Mouse (Mus musculus) heart, postnatal 4 days (tissue): Measurements from ENCODE around the gene Gm10985. TPM values are rescaled to one million over a fixed set of nuclear protein-coding genes. Genes with fewer than 3 reads are reported as not detected.

Source experiments
- DNase-seq: peaks from one replicate; pipeline ENCODE4 v3.0.0; 2021
- total RNA-seq, 2 experiments: library from RNA; stranded (reverse); gene quantifications; 2 replicates each; pipeline ENCODE4 v1.2.3; 2021

The Gm10985 gene
- not detected for total RNA-seq

- DNase-seq = no peak
Observed at GRCm38 (mm10) chr3:53844786-53845185, at the start of gene Gm10985. Gene Gm10985, plus strand, starts transcription at chr3:53845086.

GRCm38 (mm10) chr3:53796933-53797332 is 48.0 kb upstream of the Gm10985 start:
- no peak for DNase-seq

DNA sequence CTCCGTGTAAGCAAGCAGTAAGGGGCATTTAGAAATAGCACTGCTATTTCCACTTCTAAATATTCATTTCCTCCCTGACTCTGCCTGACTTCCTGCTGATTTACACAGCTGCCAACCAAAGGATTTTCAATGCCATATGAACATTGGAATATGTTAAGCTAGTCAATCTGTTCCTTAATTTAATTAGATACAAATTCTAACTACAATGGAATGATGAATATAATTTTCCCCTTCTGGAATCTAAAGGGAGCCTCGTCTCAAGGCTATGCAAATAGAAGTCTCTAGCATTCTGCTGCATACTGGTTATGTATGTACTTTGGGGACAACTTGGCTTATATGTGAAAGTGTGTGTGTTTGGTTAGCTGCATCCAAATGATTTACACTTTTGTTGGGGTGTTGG is 45.2 kb upstream of the Gm10985 start:
- no peak for DNase-seq

GRCm38 (mm10) chr3:53813421-53813977 is 31.4 kb upstream of the Gm10985 start:
- DNase-seq = no peak

DNA sequence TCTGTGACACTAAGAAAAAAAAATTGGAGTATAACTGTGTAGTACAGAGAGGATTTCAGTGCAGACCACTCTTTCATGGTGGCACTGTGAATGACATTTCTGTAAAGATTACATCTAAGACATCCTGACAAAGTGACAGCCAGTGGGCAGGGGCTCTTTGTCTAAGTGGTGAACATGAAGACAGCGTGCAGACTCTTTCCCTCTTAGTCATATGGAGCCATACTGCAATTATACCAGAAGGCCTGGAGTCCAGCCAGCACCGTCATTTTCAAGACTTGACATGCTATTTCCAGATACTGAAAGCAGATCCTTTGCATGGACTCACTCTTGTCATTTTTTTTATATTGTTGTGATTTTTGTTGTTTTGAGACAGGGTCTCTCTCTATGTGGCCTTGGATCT is 10.6 kb upstream of the Gm10985 start:
- DNase-seq = no peak

DNA sequence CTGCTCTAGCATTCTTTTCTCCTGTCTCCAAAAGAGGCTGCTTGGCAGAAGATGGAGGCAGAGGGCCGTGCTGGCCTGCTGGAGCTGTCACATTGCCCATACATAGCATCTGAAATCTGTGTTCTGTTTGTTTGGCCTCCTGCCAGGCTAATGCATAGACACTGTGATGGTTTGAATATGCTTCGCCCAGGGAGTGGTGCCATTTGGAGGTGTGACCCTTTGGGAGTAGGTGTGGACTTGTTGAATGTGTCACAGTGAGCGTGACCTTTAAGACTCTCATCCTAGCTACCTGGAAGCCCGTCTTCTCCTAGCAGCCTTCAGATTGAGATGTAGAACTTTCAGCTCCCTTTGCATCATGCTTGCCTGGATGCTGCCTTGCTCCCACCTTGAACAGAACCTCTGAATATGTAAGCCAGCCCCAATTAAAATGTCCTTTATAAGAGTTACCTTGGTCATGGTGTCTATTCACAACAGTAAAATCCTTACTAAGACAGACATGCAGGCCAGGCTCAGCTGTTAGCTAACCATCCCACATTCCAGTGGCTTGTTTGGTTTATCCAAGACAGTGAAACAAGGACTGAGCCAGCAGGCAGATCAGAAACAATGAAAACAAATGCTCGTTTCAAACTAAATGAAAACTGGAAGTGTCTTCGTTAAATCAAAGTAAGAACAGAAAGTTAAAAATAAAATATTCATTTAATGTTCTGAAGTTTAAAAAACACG is 1.5 kb downstream of the Gm10985 start:
- no peak for DNase-seq

DNA sequence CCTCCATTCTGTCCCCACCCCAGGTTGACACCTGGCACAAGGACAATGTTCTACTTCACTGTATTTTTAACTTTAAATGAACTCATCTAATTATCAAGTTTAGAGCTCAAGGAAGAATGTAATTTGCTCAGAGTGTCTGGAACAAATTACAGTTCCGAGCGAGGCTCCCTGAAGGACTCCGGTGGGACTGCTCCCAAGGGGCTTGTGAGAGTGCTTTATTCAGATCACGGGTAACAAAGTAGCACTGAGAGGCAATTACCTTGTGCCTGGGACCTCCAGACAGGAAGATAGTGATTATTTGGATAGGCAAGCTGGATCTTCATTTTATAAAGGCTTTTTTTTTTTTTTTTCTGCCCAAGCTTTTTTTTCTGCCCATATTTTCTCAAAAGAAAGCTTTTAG is 2.8 kb downstream of the Gm10985 start:
- DNase-seq = no peak

GRCm38 (mm10) chr3:53848262-53848661 is 3.4 kb downstream of the Gm10985 start:
- DNase-seq = no peak

GRCm38 (mm10) chr3:53854261-53854660 is 9.4 kb downstream of the Gm10985 start:
- no peak for DNase-seq

GRCm38 (mm10) chr3:53854831-53855230 is 9.9 kb downstream of the Gm10985 start:
- DNase-seq = no peak

DNA sequence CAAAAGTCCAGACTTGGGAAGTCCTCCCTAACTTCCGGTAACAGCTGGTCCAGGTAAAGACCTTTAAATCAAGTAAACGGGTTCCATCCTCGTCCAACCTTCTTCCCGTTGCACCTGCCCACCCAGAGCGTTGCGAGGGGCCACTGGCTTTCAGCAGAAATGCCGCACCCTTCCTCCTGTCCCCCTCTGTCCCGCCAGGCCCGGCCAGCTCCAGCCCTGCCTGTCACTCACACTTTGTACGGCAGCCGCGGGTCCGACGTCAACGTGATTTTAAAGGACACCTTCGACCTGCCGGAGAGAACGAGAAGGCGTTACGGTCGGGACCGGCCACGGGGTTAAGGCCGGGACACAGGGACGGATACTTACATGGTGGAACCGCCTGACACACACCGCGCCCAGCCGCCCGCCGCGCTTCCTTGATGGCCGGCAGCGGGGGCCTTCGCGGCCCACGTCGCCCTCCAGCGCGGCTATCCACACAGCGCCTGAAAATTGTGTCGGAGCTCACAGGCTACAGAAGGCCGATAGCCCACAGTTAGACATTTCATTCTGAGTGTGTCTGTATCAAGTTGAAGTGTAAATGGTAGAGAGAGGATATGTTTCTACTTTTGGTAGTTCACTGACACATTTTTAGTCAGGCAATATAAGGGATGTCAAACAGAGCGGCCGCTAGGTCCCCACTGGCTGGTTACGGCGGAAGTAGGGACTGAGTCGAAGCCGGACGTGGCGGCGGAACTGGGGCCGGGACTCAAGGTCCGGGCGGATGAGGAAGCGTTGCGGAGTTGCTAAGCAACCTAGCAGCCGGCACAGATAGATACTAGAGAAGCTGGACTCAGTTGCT is 18.7 kb downstream of the Gm10985 start, which contains the start of gene Ufm1:
TSS of gene Ufm1 (minus strand) at position 448 of the 838 bp plus-strand sequence.
- peak; percentile 93 for DNase-seq

- DNase-seq = no peak
Observed at GRCm38 (mm10) chr3:53868212-53868611, 23.3 kb downstream of the Gm10985 start.

DNA sequence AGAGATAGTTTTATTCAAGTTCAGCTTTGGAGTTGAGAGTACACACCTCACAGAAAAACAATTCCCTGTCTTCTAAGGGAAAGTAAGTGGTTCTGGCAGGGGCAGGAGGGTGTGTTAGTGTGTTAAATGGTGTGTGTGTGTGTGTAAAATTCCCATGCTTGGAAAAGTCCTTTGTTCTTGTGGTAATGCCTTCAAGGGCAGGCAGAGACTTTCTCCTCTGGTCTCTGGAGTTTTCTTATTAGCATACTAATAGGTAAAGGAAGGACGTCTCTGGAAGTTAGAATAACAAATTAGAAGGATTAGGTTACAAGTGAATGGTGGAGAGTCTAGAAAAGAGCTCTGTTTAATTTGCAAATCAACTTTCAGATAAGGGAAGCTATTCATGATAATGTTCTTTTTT is 24.4 kb downstream of the Gm10985 start:
- no peak for DNase-seq

DNA sequence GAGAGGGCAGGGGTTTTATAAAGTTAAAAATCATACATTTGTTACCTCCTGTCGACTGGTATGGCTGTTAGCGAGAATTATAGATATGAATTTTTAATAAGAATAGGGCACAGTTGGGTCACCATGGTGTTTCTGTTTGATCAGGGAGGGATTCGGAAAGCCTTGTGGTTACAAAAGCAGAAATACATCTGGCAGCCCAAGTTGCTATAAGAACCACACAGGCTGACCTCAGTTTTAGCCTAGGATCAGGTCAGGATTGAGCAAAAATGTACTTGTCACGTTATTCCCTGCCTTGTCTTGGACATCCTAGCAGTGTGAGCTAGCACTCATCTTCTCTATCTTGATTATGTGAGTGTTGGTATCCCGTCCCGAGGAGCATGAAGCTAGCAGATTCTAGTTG is 25.6 kb downstream of the Gm10985 start:
- DNase-seq = no peak

DNA sequence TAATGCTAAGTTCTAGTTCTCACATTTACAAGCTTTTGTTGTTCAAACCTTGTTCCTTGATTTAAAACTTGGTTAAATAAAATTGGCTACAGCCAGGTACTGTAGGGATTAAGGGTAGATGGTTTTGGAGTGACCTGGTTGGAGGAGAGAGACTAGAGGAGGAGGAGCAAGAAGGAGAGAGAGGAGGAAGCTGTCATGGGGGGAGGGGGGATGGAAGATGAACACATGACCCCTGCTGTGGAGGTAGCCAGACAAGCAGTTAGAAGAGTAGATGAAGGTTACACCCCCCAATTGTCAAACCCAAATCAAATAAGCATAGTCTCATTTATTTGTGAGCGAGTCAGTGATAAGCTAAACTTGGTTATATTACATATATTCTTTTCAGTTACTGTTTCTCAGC is 26.7 kb downstream of the Gm10985 start:
- no peak for DNase-seq

GRCm38 (mm10) chr3:53890619-53891540 is 46.0 kb downstream of the Gm10985 start:
- no peak for DNase-seq

Other genes starting within 250 kb of the Gm10985 start
- gene Frem2, start 187.7 kb upstream of the Gm10985 start, total RNA-seq = 10 to 100 TPM; 20.2 to 20.7 TPM
- 10 to 100 TPM; 57.4 to 68.3 TPM for gene Ufm1, start 18.7 kb downstream of the Gm10985 start, total RNA-seq